Mouse (Mus musculus): ENCODE measurements at regions not wholly inside any gene's neighbourhood (a gene's known extent, or its start where the extent isn't known, plus 50 kb on each side); places are given as distances from the start of the nearest gene placed in this dataset.

GRCm38 (mm10) chr10:45009676-45010075 is 57.3 kb upstream of the Prep start:
- peak; percentile 75 for DNase-seq (ENCODE audit: low spot score)

- DNase-seq (ENCODE audit: low spot score) = no peak
These were observed 57.8 kb upstream of the Prep start for GRCm38 (mm10) chr10:45009235-45009634.

- no peak for DNase-seq (ENCODE audit: low spot score)
These were observed 62.9 kb upstream of the Prep start for GRCm38 (mm10) chr10:45004037-45004653.

GRCm38 (mm10) chr10:45003344-45003681 is 63.7 kb upstream of the Prep start:
- no peak for DNase-seq (ENCODE audit: low spot score)

- no peak for DNase-seq (ENCODE audit: low spot score)
These were observed 64.2 kb upstream of the Prep start for GRCm38 (mm10) chr10:45002637-45003343.

GRCm38 (mm10) chr10:45000873-45001859 is 65.8 kb upstream of the Prep start:
- DNase-seq (ENCODE audit: low spot score) = peak; percentile 62

GRCm38 (mm10) chr10:45000027-45000840 is 66.8 kb upstream of the Prep start:
- DNase-seq (ENCODE audit: low spot score) = peak; percentile 47

- DNase-seq (ENCODE audit: low spot score) = no peak
These were observed 69.1 kb upstream of the Prep start for GRCm38 (mm10) chr10:44997906-44998289.

- DNase-seq (ENCODE audit: low spot score) = peak; percentile 60
These were observed 69.7 kb upstream of the Prep start for GRCm38 (mm10) chr10:44997184-44997905.

GRCm38 (mm10) chr10:44995756-44996155 is 71.2 kb upstream of the Prep start:
- DNase-seq (ENCODE audit: low spot score) = no peak

GRCm38 (mm10) chr10:44994385-44995281 is 72.4 kb upstream of the Prep start:
- DNase-seq (ENCODE audit: low spot score) = no peak

GRCm38 (mm10) chr10:44993470-44994260 is 73.3 kb upstream of the Prep start:
- DNase-seq (ENCODE audit: low spot score) = no peak

GRCm38 (mm10) chr10:44989539-44989938 is 77.5 kb upstream of the Prep start:
- no peak for DNase-seq (ENCODE audit: low spot score)

GRCm38 (mm10) chr10:44988756-44989155 is 78.2 kb upstream of the Prep start:
- DNase-seq (ENCODE audit: low spot score) = no peak

GRCm38 (mm10) chr10:44987615-44988014 is 79.4 kb upstream of the Prep start:
- DNase-seq (ENCODE audit: low spot score) = no peak

- DNase-seq (ENCODE audit: low spot score) = no peak
These were observed 85.1 kb upstream of the Prep start for GRCm38 (mm10) chr10:44981913-44982312.

GRCm38 (mm10) chr10:44976815-44977214 is 90.2 kb upstream of the Prep start:
- DNase-seq (ENCODE audit: low spot score) = no peak

GRCm38 (mm10) chr10:44971911-44972310 is 95.1 kb upstream of the Prep start:
- no peak for DNase-seq (ENCODE audit: low spot score)

- no peak for DNase-seq (ENCODE audit: low spot score)
These were observed 107.0 kb upstream of the Prep start for GRCm38 (mm10) chr10:44959968-44960367.
